Mouse (Mus musculus): Measurements from ENCODE around the gene Acad8. TPM values are rescaled to one million over a fixed set of nuclear protein-coding genes. Genes with fewer than 3 reads are reported as not detected.

The Acad8 gene
- polyA plus RNA-seq (2017; shearing (Covaris generic)): 35.4 TPM

DNA sequence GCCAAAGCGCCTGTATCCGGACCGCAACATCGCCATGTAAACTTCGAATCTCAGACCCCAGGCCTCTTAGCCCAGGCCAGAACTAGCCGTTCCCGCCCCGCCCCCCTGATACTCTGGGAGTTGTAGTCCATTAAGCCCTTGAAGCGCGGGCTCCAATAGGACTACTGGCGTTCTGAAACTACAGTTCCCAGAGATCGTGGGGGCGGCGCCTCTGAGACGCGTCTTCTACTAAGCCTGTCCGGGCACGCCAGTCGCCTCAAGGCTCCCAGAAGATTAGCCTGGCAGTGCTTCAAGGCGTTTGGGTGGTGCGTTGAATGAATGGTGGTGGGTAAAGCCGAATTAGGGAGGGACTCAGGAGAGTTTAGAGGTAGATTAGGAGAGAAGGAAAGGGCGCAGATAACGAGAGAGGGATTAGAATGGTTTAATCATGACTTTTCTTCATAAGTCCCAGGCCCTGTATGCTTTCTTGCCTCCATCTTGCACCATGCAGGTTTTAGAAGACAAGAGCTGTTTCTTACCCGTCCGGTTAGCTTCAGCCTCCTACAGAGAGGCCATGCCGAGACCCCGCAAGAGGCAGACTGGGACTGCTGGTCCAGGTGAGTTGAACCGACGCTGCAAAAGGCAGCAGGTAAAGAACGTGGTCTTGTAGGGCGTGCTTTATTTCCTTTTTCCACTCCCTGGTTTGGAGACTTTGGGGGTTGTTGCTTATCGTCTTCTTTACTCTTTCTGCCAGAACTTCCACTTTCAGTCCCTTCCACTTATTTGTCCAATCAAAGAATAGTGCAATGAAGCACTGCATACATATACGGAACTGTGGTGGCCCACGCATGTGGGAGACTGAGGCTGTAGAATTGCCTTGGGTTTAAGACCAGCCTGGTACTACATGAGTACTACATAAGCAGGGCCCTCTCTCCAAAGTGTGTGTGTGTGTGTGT, at the start of gene Acad8, which contains the start of gene Thyn1:
Gene Acad8, minus strand, starts transcription at position 106 of the 935 bp plus-strand sequence.
Gene Thyn1, plus strand, starts transcription at position 250 of the 935 bp plus-strand sequence.

DNA sequence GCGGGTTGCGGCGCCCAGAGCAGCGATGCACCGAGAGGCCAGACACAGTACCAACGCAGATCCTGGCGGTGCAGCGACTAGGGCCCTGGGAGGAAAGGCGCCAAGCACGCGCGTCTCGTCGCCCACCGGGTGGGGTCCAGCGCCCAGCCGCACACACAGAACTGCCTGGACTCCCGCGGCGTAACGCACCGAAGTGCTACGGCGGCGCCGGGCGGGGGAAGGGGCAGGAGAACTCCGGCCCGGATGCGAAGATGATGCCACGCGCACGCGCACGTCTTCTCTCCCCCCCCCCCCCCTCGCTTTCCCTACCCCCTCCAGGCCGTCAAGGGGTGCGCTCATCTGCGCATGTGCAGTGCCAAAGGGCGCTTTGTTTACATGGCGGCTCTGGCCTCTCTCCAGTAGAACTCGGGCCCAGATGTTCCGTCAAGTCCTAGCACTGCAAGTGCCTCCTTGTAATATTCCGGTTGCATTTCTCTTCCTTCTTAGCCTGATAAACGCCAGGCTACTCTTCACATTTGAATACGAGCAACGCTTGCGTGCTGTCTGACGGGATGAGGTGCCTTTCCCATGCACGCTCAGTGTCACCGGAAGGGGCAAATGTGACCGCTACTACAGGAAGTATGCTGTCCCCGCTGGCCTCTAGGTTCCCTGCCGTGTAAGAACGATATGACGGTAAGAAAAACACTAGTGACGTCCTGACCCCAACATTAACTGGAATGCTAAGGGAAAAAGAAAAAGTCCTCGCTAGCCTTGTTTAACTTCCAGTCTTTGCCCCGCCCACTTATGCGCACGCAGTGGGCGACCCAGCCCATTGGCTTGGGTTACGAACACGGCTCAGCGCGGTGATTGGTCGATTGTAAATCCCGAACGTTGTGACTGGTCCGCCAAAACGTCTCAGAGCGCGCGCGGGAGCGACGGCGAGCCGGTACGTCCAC, 30.7 kb upstream of the Acad8 start, which contains the start of the genes Vps26b and Ncapd3:
Gene Vps26b, minus strand, starts transcription at position 238 of the 935 bp plus-strand sequence.
Gene Ncapd3, plus strand, starts transcription at position 348 of the 935 bp plus-strand sequence.

Other genes with a start within 250 kb of the Acad8 start
- gene Glb1l2, start 193.1 kb downstream of the Acad8 start, polyA plus RNA-seq (2017; shearing (Covaris generic)): not detected
- not detected for gene Glb1l3, start 138.7 kb downstream of the Acad8 start, polyA plus RNA-seq (2017; shearing (Covaris generic))
- gene Gm1110, start 76.5 kb downstream of the Acad8 start, polyA plus RNA-seq (2017; shearing (Covaris generic)): not detected
- 89.7 TPM for gene Thyn1, start 144 bp upstream of the Acad8 start, polyA plus RNA-seq (2017; shearing (Covaris generic))
- gene Vps26b, start 30.5 kb upstream of the Acad8 start, polyA plus RNA-seq (2017; shearing (Covaris generic)): 18.8 TPM
- gene Ncapd3, start 30.6 kb upstream of the Acad8 start, polyA plus RNA-seq (2017; shearing (Covaris generic)): 38.1 TPM
- 0.37 TPM for gene Jam3, start 155.9 kb upstream of the Acad8 start, polyA plus RNA-seq (2017; shearing (Covaris generic))